Mouse (Mus musculus): ENCODE results near the gene Ltb. TPM values are rescaled to one million over a fixed set of nuclear protein-coding genes. Genes with fewer than 3 reads are reported as not detected.
A peak's percentile ranks its signal among the peaks of the same experiment; 100 is the strongest.

Ltb gene
- total RNA-seq, 2 experiments from 2014 or later = 0.46 TPM; not detected in 1

DNA sequence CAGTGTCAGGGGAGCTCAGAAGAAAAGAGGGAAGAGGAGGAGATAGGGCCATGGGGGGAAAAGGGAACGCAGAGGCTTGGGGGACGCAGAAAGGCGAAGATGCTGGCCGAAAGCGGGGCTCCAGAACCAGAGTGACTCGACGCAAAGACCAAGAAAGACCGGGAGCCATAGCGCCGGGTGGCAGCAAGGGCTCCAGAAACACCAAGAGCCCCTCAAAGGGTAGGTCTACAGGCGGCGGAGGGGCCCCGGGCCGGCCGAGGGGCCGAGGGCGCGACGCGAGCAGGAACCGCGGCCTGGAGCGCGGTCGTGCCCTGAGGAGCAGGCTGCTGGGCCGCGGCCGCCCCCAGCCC, 30.0 kb upstream of the Ltb start:
- intact Hi-C loops (cut with DNase I) = no loop called here

DNA sequence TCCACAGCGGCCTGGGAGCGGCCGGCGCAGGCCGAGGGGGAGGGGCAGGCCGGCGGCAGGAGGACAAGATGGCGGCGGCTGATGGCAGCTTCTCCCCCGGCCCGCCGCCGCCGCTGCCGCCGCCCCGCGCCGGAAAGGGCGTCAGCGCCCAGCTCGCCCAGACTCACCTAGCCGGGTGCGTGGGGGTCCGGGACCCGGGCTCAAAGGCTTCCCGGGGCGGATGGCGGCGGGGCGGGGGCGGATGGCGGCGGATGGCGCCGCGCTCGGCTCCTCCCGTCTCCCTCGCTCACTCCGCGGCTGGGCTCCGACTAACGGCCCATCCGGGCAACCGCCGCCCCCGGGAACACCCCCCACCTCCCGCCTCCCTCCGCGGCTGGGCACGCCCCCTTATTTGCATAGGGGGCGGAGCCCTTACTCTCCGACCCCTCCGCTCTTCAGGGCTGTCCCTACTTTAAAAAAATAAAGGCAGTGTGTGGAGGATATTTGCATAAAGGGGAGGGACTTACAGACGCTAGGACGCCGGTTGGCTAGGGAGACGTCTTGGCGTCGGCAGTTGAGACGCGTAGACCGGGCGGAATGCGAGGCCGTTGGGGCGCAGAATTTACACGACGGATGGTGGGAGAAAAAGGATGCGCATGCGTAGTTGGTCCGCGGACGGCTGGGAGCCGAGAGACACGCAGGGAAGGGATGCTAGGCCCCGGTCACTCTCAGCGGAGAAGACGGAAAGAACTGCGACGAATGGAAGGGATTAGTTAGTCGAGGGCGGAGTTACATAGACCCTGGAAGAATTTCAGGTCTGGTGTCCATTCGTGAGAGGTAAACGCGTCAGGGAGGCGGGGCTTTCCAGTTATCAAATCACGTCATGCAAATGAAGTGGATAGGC, 29.4 kb upstream of the Ltb start, which contains the start of gene Prrc2a:
TSS of gene Prrc2a (minus strand) at position 330 of the 883 bp plus-strand sequence.
- peak; percentile 97 to 98 for DNase-seq
- intact Hi-C loops (cut with DNase I) = no loop called here

More for the DNA sequence above, 30.0 kb upstream of the Ltb start:
- no peak for DNase-seq

GRCm38 (mm10) chr17:35165451-35166155, 28.6 kb upstream of the Ltb start:
- DNase-seq = no peak
- intact Hi-C loops (cut with DNase I) = no loop called here

- DNase-seq = no peak
- intact Hi-C loops (cut with DNase I) = no loop called here
These were observed 27.7 kb upstream of the Ltb start for GRCm38 (mm10) chr17:35166352-35167035.

DNA sequence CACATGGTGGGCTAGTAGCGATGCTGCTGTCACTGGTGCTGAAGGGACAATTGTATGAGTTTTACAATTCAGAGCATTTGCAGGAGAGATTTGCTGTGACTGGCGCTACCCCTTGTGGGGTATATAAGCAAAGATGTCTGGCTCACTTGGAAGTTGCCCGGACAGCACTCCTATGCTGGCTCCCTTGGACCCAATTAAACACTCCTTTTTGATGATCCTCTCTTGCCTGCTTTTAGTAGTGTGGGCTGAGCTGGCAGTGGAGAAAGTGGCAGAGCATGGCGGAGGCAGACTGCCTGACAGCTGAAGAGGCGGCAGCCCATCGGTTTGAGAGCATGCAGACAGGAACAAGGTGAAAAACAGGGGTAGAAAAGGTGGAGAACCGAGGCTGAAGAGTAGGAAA, 26.4 kb upstream of the Ltb start:
- intact Hi-C loops (cut with DNase I) = no loop called here
- DNase-seq = no peak

DNA sequence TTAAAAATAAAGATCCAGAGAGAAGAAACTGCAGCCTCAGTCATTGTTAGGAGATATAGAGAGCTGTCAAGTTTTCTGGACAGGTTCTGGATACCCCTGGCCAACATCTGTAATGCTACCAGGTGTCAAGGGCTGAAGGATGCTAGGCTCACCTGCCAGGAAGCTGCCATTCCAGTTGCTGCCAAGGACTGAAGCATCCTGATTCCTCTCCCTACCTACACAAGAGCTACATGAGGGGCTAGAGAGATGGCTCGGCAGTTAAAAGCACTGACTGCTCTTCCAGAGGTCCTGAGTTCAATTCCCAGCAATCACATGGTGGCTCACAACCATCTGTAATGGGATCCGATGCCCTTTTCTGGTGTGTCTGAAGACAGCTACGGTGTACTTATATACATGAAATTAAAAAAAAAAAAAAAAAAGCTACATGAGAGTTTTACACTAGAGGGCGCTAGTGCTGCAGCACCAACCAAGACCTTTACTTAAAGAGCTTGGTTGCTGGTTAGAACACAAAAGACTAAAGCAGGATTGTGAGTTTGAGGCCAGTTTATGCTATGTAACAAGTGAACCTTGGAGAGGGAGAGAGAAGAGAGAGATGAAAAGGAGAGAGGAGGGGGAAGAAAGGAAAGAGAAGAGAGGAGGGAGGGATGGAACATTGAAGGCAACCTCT, 25.6 kb upstream of the Ltb start:
- DNase-seq = no peak
- intact Hi-C loops (cut with DNase I) = no loop called here

GRCm38 (mm10) chr17:35172445-35173234, 21.6 kb upstream of the Ltb start:
- intact Hi-C loops (cut with DNase I) = no loop called here
- DNase-seq = no peak

- DNase-seq = no peak
- intact Hi-C loops (cut with DNase I) = no loop called here
These were observed 20.9 kb upstream of the Ltb start for GRCm38 (mm10) chr17:35173329-35173728.

- DNase-seq = no peak
- intact Hi-C loops (cut with DNase I) = no loop called here
These were observed 19.9 kb upstream of the Ltb start for GRCm38 (mm10) chr17:35174201-35174977.

GRCm38 (mm10) chr17:35175382-35175781, 18.9 kb upstream of the Ltb start:
- intact Hi-C loops (cut with DNase I) = no loop called here
- DNase-seq = no peak

- DNase-seq = no peak
- intact Hi-C loops (cut with DNase I) = no loop called here
These were observed 18.3 kb upstream of the Ltb start, which contains the start of gene Aif1 for GRCm38 (mm10) chr17:35175968-35176367. TSS of gene Aif1 (minus strand) at chr17:35176068.

DNA sequence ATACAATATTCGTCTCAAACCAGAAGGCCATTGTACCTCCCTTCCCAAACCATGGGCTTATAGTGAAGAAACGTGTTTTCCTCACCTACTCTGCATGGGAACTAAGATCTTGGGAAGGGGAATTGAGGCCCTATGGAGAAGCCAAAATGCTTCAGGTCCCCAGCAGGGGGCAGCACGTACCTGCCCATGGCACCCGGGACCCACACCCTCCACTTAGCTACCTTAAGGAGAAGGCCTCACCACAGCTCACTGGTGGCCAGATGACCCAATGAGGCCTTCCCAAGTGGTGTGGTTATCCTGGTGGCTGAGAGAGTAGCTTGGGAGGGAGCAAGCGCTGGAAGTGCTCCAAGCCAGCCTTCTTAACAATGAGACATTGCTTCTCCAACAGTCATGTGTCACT, 15.7 kb upstream of the Ltb start:
- intact Hi-C loops (cut with DNase I) = loop anchor here (2.0 kb wide), 2 partner anchors 16 to 54 kb away; partner anchors contain the start of genes Atp6v1g2 and Ltb
- DNase-seq = peak; percentile 72 to 74

DNA sequence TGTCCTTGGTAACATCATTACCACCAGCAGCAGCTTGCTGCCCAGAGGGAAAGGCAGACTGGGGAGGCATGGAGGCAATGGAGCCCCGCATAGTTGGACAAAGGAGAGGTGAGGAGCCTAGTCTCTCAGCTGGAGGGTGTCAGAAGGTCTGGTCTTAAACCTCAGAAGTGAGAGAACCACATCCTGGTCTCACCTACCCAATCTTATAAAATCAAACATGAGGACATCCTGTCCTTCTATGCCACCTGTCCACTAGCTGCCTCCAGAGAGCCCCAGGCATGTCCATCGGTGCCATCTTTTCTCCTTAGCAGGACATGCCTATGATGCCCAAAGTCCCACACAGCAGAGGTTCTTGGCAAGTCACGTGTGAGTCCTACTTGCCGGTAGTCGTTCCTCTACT, 14.1 kb upstream of the Ltb start:
- intact Hi-C loops (cut with DNase I) = no loop called here
- DNase-seq = no peak

GRCm38 (mm10) chr17:35185639-35186611, 8.3 kb upstream of the Ltb start:
- peak; percentile 71 to 72 for DNase-seq
- intact Hi-C loops (cut with DNase I) = no loop called here

DNA sequence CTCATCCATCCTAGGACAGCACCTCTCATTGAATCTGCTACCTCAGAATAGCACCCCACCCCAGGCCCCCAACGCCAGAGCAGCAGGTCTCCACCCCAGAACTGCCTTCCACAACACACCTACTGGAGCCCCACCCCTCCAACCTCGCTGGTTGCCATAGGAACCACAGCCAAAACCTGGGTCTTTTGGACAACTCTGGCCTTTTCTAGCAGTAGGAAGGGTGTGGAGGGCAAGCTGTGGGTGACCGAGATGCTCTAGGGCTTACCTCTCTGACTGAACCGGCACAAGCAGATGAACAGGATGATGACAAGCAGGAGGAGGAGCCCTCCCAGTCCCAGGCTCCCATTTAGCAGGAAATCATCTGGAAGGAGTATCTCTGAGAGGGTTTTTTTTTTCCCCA, 7.6 kb upstream of the Ltb start:
- no peak for DNase-seq
- intact Hi-C loops (cut with DNase I) = no loop called here

GRCm38 (mm10) chr17:35187345-35187744, 6.9 kb upstream of the Ltb start:
- no peak for DNase-seq

GRCm38 (mm10) chr17:35187959-35188610, 6.2 kb upstream of the Ltb start, which contains the start of gene Lst1:
TSS of gene Lst1 (minus strand) at chr17:35188439.
- DNase-seq = no peak
- intact Hi-C loops (cut with DNase I) = no loop called here

More at GRCm38 (mm10) chr17:35187345-35187744, 6.9 kb upstream of the Ltb start:
- intact Hi-C loops (cut with DNase I) = no loop called here
